Comparison of ENCODE assay signal across 23 mouse cellular contexts in the genomic region with DNA sequence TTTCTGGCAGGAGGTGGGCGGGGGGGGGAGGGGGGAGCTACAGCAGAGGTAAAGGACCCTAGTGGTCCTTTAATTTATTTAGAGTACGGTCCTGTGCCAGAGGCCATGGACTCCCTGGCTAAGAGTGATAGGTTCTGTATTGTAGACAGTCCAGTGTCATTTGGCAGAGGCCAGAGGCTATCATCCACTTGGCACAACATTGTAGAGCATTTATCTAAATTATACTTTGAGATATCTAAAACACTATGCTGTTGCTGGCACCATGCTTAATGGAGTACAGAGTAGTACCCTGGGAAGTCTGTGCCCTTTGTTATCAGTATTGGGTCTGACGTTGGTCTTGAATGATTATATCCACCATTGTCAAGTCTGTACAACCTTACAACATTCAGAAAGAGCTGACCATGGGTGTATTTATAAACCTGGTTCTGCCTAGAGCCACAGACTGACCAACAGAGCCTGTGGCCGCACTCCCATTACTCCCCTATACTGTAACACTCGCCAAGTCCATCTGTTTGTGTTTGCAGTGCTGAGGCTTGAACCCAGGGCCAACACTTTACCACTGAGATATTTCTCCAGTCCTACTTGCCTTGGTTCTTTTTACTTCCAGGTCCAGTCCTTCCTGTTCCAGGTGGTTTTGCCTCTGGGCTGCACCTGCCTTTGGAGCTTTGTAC.
DNase-seq lines count a peak whose midpoint lies in the region; ATAC-seq and TF ChIP-seq lines count a peak whose summit lies in the region.
"Had no signal": no experiment of that assay in that cellular context is flagged by ENCODE, and none has a peak within 500 bp of the region (broad histone marks: within the 10 kb centered on the region; RNA-seq: fewer than 3 reads in every experiment).

No protein-coding gene starts in this region.

- no peaks in the 10 kb centered on the region for H3K27me3 ChIP-seq in forebrain, embryonic 15.5 days
- no peaks in the 10 kb centered on the region for H3K27me3 ChIP-seq in forebrain, embryonic 12.5 days
- H3K27me3 ChIP-seq in liver, adult 2 months (ENCODE audit: control insufficient read depth, insufficient read depth, low read length): no peaks in the 10 kb centered on the region
- no peaks in the 10 kb centered on the region for H3K27me3 ChIP-seq in liver, postnatal 0 days (ENCODE audit: insufficient read depth, low read length)
- H3K27me3 ChIP-seq in midbrain, embryonic 13.5 days: no peaks in the 10 kb centered on the region
- no peaks in the 10 kb centered on the region for H3K27me3 ChIP-seq in midbrain, embryonic 14.5 days (ENCODE audit: control insufficient read depth, insufficient read depth, low read length)
- H3K27me3 ChIP-seq: embryonic facial prominence, embryonic 12.5 days; embryonic facial prominence, embryonic 15.5 days; Patski had no signal

- no peak for TF ChIP-seq CTCF in liver, adult 2 months (IDR thresholded peaks at IDR 0.05; ENCODE audit: low read depth, low read length)
- no peak for TF ChIP-seq CTCF in liver, postnatal 0 days (IDR thresholded peaks at IDR 0.05; ENCODE audit: low read depth)

- WGBS in forebrain, embryonic 15.5 days: 81% methylated on average over 5 of the region's 5 CpGs
- WGBS in forebrain, embryonic 12.5 days: 83% methylated on average over 4 of the region's 5 CpGs
- WGBS in liver, adult 2 months: 59% methylated on average over 5 of the region's 5 CpGs
- 72% methylated on average over 5 of the region's 5 CpGs for WGBS in liver, postnatal 0 days (ENCODE audit: insufficient replicate concordance)
- WGBS in midbrain, embryonic 13.5 days: 91% methylated on average over 5 of the region's 5 CpGs
- 91% methylated on average over 5 of the region's 5 CpGs for WGBS in midbrain, embryonic 14.5 days

- ATAC-seq in forebrain, embryonic 15.5 days (replicated peaks): 0 out of 2 replicates have a peak, but pooled peaks have one; percentile 51
- ATAC-seq in forebrain, embryonic 12.5 days (ENCODE audit: low FRiP score): no peak
- no peak for ATAC-seq in liver, postnatal 0 days
- ATAC-seq in midbrain, embryonic 13.5 days: 0 out of 2 replicates have a peak, but pooled peaks have one; percentile 20
- no peak for ATAC-seq in midbrain, embryonic 14.5 days (ENCODE audit: low FRiP score, low TSS enrichment)
- ATAC-seq in megakaryocyte-erythroid progenitor cell, adult 5-6 weeks (replicated peaks; ENCODE audit: low FRiP score, low TSS enrichment, poor library complexity, severe bottlenecking): peak; percentile 79
- ATAC-seq: forebrain, embryonic 16.5 days; Patski had no signal

- H3K4me3 ChIP-seq in forebrain, embryonic 15.5 days: no peak overlapping the region
- H3K4me3 ChIP-seq in forebrain, embryonic 12.5 days (replicated peaks): no peak overlapping the region
- no peak overlapping the region for H3K4me3 ChIP-seq in liver, adult 2 months (ENCODE audit: insufficient read depth, low read depth, low read length)
- no peak overlapping the region for H3K4me3 ChIP-seq in liver, postnatal 0 days (ENCODE audit: low read depth, low read length)
- H3K4me3 ChIP-seq in midbrain, embryonic 13.5 days (replicated peaks): no peak overlapping the region
- no peak overlapping the region for H3K4me3 ChIP-seq in midbrain, embryonic 14.5 days (replicated peaks; ENCODE audit: low read depth, low read length)
- H3K4me3 ChIP-seq: embryonic facial prominence, embryonic 12.5 days; embryonic facial prominence, embryonic 15.5 days; heart, adult 2 months; hindbrain, embryonic 10.5 days had no signal

- peaks cover 2% of the 10 kb centered on the region; the same call in 1 of the 2 replicates for H3K36me3 ChIP-seq in forebrain, embryonic 15.5 days
- H3K36me3 ChIP-seq in forebrain, embryonic 12.5 days (replicated peaks): peaks cover 7% of the 10 kb centered on the region; the same call in 1 of the 2 replicates
- peaks cover 10% of the 10 kb centered on the region for H3K36me3 ChIP-seq in liver, adult 2 months (ENCODE audit: control insufficient read depth, insufficient read depth, low read length)
- peaks cover 3% of the 10 kb centered on the region; the same call in 1 of the 2 replicates for H3K36me3 ChIP-seq in liver, postnatal 0 days (replicated peaks; ENCODE audit: insufficient read depth, low read length)
- 0 out of 2 replicates have a peak, but pooled peaks cover 3% of the 10 kb centered on the region for H3K36me3 ChIP-seq in midbrain, embryonic 13.5 days
- H3K36me3 ChIP-seq in midbrain, embryonic 14.5 days (ENCODE audit: control insufficient read depth, insufficient read depth, low read length): 0 out of 2 replicates have a peak, but pooled peaks cover 4% of the 10 kb centered on the region
- H3K36me3 ChIP-seq: embryonic facial prominence, embryonic 12.5 days; embryonic facial prominence, embryonic 15.5 days had no signal

- no peak overlapping the region for H3K27ac ChIP-seq in forebrain, embryonic 15.5 days (replicated peaks)
- no peak overlapping the region for H3K27ac ChIP-seq in forebrain, embryonic 12.5 days
- H3K27ac ChIP-seq in liver, adult 2 months (replicated peaks; ENCODE audit: insufficient read depth, low read depth, low read length): no peak overlapping the region
- H3K27ac ChIP-seq in liver, postnatal 0 days (ENCODE audit: low read depth): no peak overlapping the region
- no peak overlapping the region for H3K27ac ChIP-seq in midbrain, embryonic 13.5 days
- no peak overlapping the region for H3K27ac ChIP-seq in midbrain, embryonic 14.5 days (replicated peaks; ENCODE audit: low read depth, low read length)
- H3K27ac ChIP-seq: embryonic facial prominence, embryonic 12.5 days; embryonic facial prominence, embryonic 15.5 days; heart, adult 2 months; hindbrain, embryonic 10.5 days; hindbrain, embryonic 14.5 days had no signal

- no peak overlapping the region for H3K4me2 ChIP-seq in forebrain, embryonic 15.5 days (replicated peaks)
- H3K4me2 ChIP-seq in forebrain, embryonic 12.5 days: no peak overlapping the region
- H3K4me2 ChIP-seq in liver, postnatal 0 days (ENCODE audit: low read depth, low read length): no peak overlapping the region
- H3K4me2 ChIP-seq in midbrain, embryonic 13.5 days (replicated peaks): no peak overlapping the region
- no peak overlapping the region for H3K4me2 ChIP-seq in midbrain, embryonic 14.5 days (ENCODE audit: low read length)
- H3K4me2 ChIP-seq: embryonic facial prominence, embryonic 12.5 days; embryonic facial prominence, embryonic 15.5 days; heart, embryonic 11.5 days; hindbrain, embryonic 14.5 days had no signal

- no peak for TF ChIP-seq POLR2A in liver, adult 2 months (IDR thresholded peaks at IDR 0.05; ENCODE audit: extremely low read depth, insufficient read depth, low read length)

- peaks cover 6% of the 10 kb centered on the region; the same call in 1 of the 2 replicates for H3K79me2 ChIP-seq in liver, adult 2 months (ENCODE audit: control insufficient read depth, insufficient read depth, low read length)

- no peaks in the 10 kb centered on the region for H3K9me3 ChIP-seq in forebrain, embryonic 15.5 days
- no peaks in the 10 kb centered on the region for H3K9me3 ChIP-seq in forebrain, embryonic 12.5 days
- no peaks in the 10 kb centered on the region for H3K9me3 ChIP-seq in liver, postnatal 0 days (ENCODE audit: low read length)
- no peaks in the 10 kb centered on the region for H3K9me3 ChIP-seq in midbrain, embryonic 13.5 days
- H3K9me3 ChIP-seq in midbrain, embryonic 14.5 days (ENCODE audit: control insufficient read depth, low read length): no peaks in the 10 kb centered on the region
- H3K9me3 ChIP-seq: embryonic facial prominence, embryonic 12.5 days; embryonic facial prominence, embryonic 15.5 days; hindbrain, embryonic 10.5 days had no signal

- DNase-seq in liver, adult 2 months (ENCODE audit: extremely low read depth, low read depth, low spot score): peak; percentile 67
- DNase-seq in liver, postnatal 0 days: no peak
- DNase-seq in midbrain, embryonic 14.5 days: no peak
- DNase-seq in Muller cell, postnatal 12 days (ENCODE audit: inconsistent ontology term): no peak
- DNase-seq: adrenal gland, postnatal 10 days; adrenal gland, postnatal 36 days; cerebellum, adult 18-20 months; cerebellum, adult 9-10 months; gastrocnemius, postnatal 10 days; gastrocnemius, postnatal 36 days; heart, adult 2 months; heart, postnatal 36 days had no signal

- no peak for TF ChIP-seq EP300 in liver, postnatal 0 days (IDR thresholded peaks at IDR 0.05; ENCODE audit: low read depth)

- H3K4me1 ChIP-seq in forebrain, embryonic 15.5 days: no peaks in the 10 kb centered on the region
- H3K4me1 ChIP-seq in forebrain, embryonic 12.5 days: 0 out of 2 replicates have a peak, but pooled peaks cover 3% of the 10 kb centered on the region
- peaks cover 1% of the 10 kb centered on the region; the same call in 1 of the 2 replicates for H3K4me1 ChIP-seq in liver, adult 2 months (ENCODE audit: control insufficient read depth, insufficient read depth, low read length)
- H3K4me1 ChIP-seq in liver, postnatal 0 days (ENCODE audit: insufficient read depth): peaks cover 2% of the 10 kb centered on the region; the same call in 1 of the 2 replicates
- H3K4me1 ChIP-seq in midbrain, embryonic 13.5 days (replicated peaks): peaks cover 17% of the 10 kb centered on the region
- H3K4me1 ChIP-seq in midbrain, embryonic 14.5 days (ENCODE audit: control insufficient read depth, insufficient read depth, low read length): no peaks in the 10 kb centered on the region
- H3K4me1 ChIP-seq: embryonic facial prominence, embryonic 12.5 days; embryonic facial prominence, embryonic 15.5 days had no signal

- no peak overlapping the region for H3K9ac ChIP-seq in forebrain, embryonic 15.5 days (replicated peaks)
- no peak overlapping the region for H3K9ac ChIP-seq in forebrain, embryonic 12.5 days
- H3K9ac ChIP-seq in liver, adult 2 months (ENCODE audit: low read depth, low read length): no peak overlapping the region
- no peak overlapping the region for H3K9ac ChIP-seq in liver, postnatal 0 days (replicated peaks)
- no peak overlapping the region for H3K9ac ChIP-seq in midbrain, embryonic 13.5 days (replicated peaks)
- no peak overlapping the region for H3K9ac ChIP-seq in midbrain, embryonic 14.5 days (replicated peaks; ENCODE audit: low read length)
- H3K9ac ChIP-seq: embryonic facial prominence, embryonic 12.5 days; embryonic facial prominence, embryonic 15.5 days; hindbrain, embryonic 14.5 days had no signal

Comparison
In these comparisons a context has a peak if more than half of its experiments do, and no peak if none do; other contexts are left out.
1. ATAC-seq: peak in forebrain, embryonic 15.5 days (single experiment), midbrain, embryonic 13.5 days (single experiment) and megakaryocyte-erythroid progenitor cell, adult 5-6 weeks (single experiment); none in forebrain, embryonic 12.5 days (single experiment), liver, postnatal 0 days (single experiment) and midbrain, embryonic 14.5 days (single experiment).